Mouse (Mus musculus) retina, postnatal 7 days (tissue): ENCODE data around the gene Slc39a2.

Source experiments
- DNase-seq: peaks from one replicate; pipeline ENCODE4 v3.0.0-alpha.2; 2012; ENCODE audit warnings: low read depth, low spot score

Gene Slc39a2

DNA sequence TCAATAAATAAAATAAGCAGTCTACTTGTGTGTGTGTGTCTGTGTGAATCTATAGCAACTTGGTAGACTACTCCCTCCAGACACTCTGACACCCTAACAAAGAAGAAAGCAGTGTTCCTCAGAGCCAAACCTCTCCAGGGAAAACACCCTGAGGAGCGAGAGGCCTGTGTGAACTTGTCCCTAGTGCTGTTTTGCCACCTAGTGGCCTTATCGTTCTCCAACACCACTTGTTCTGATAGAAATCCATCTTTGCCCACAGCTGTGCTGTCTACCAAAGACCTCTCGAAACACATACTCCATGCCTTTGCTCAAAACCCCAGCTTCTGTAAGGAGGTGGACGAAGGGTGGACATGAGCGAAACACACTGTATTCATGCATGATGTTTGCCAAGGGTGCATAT lies 38.1 kb downstream of the Slc39a2 start:
- no peak for DNase-seq

DNA sequence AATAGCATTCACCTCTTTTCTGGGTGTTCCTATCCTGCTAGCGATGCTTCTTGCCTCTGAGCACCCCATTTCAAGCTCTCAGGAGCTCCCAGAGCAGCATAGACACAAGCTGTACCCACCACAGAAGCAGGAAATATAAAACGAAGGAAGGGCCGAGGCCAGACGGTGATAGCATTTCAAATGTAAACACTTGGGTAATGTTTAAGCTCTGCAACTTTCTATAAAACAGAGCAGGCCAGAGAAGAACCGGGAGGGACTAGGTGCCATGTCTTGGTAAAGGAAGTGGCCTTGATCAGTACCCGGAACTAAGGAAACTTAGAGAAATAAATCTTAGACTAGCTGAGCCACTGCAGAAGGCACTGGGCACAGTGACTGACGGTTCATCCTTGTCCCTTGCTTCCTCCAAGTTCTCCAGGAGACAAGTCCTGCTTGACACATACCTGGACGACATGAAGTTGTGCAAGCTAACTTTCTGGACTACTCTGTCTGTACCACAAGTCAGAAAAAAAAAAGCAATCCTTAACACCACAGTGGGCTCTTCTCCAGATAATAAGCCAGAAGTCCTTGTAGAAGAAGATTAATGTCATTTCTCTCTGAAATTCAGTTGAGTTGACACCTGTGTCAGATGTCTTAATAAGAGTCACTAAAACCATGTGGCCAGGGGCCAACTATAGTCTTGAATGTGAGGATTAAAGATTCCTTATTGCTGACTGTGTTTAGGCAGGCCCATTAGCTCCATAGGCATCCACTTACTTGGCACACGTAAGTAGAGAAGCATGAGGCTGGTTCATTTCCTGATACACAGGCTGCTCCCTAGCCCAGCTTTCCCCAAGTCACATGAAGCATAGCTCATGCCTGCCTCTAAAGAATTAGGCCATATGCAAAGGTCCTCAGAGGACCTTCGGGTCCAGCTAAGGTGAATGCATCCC lies 39.7 kb downstream of the Slc39a2 start:
- no peak for DNase-seq

GRCm38 (mm10) chr14:51939005-51939404 lies 46.3 kb downstream of the Slc39a2 start:
- DNase-seq: no peak

- DNase-seq: no peak
Observed at GRCm38 (mm10) chr14:51940944-51941560, 48.4 kb downstream of the Slc39a2 start.

DNA sequence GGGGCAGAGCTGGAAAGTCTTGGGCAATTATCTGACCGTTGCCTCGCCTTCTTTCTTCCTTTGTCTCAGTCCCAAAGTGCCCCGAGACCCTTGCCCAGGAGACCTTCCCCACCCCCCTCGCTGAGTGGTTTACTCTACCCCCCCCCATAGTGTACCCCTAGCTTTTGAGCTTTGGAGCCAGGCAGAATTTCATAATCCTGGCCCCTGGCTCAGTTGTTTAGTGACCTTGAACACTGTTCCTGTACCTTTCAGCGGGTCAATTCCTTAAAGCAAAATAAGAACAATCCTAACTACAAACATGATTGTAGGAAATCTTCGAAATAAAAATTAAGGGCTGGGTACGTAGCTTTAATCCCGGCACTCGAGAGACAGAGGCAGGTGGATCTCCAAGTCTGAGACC lies 48.9 kb downstream of the Slc39a2 start:
- no peak for DNase-seq

- DNase-seq: no peak
Observed at GRCm38 (mm10) chr14:51942236-51942635, 49.5 kb downstream of the Slc39a2 start.

GRCm38 (mm10) chr14:51943336-51943735 lies 50.6 kb downstream of the Slc39a2 start:
- DNase-seq: no peak
